Mouse (Mus musculus) megakaryocyte, adult 5-6 weeks (primary cell): Measurements from ENCODE around the gene Tmod2. TPM values are rescaled to one million over a fixed set of nuclear protein-coding genes. Genes with fewer than 3 reads are reported as not detected.

Experiments
- total RNA-seq, 2 experiments: library from RNA; stranded (forward) in 1 of 2; stranded (reverse) in 1 of 2; fragments of 153-499, 151-499 nt in 1 of 2; fragments of 221-1000, 200-1000 nt in 1 of 2; gene quantifications; 2 replicates each; pipeline versions ENCODE4 v1.2.3 to v1.2.4; 2015 to 2017

Tmod2 gene
- total RNA-seq, 2 experiments from 2014 or later = not detected

Other genes with a start within 250 kb of the Tmod2 start
- 36.0 and 39.6 TPM in 2 replicates for gene Mapk6, start 201.3 kb downstream of the Tmod2 start, total RNA-seq (2015)
- gene Mapk6, start 201.3 kb downstream of the Tmod2 start, total RNA-seq (2017) = 26.6 and 29.3 TPM in 2 replicates
- gene Leo1, start 169.8 kb downstream of the Tmod2 start, total RNA-seq (2015) = 12.5 and 16.3 TPM in 2 replicates
- 32.5 and 35.6 TPM in 2 replicates for gene Leo1, start 169.8 kb downstream of the Tmod2 start, total RNA-seq (2017)
- gene Tmod3, start 51.7 kb downstream of the Tmod2 start, total RNA-seq (2015) = 100 and 101 TPM in 2 replicates
- gene Tmod3, start 51.7 kb downstream of the Tmod2 start, total RNA-seq (2017) = 102 and 121 TPM in 2 replicates
- 0.59 TPM in 1 of 2 replicates, not detected in the other for gene Lysmd2, start 14.4 kb upstream of the Tmod2 start, total RNA-seq (2015)
- 0.11 TPM in 1 of 2 replicates, not detected in the other for gene Lysmd2, start 14.4 kb upstream of the Tmod2 start, total RNA-seq (2017)
- gene Scg3, start 72.7 kb upstream of the Tmod2 start, total RNA-seq (2015) = not detected in 2 replicates
- gene Scg3, start 72.7 kb upstream of the Tmod2 start, total RNA-seq (2017) = not detected in 2 replicates
- not detected in 2 replicates for gene Bmp5, start 164.0 kb upstream of the Tmod2 start, total RNA-seq (2015)
- gene Bmp5, start 164.0 kb upstream of the Tmod2 start, total RNA-seq (2017) = 0.53 TPM in 1 of 2 replicates, not detected in the other